Mouse (Mus musculus) midbrain, postnatal 0 days (tissue): ENCODE results near the gene Hps4. TPM values are rescaled to one million over a fixed set of nuclear protein-coding genes. Genes with fewer than 3 reads are reported as not detected.
A peak's percentile ranks its signal among the peaks of the same experiment; 100 is the strongest.

Experiments
- ATAC-seq: fragments of 200-750 bp; cut with Nextera tagmentation; 2 replicates; pipeline ENCODE4 v1.8.0; 2017; ENCODE audit warnings: moderate number of reproducible peaks, mild to moderate bottlenecking, moderate TSS enrichment, moderate library complexity; ENCODE audit not compliant: low FRiP score
- DNase-seq: peaks from one replicate; pipeline ENCODE4 v3.0.0-alpha.2; 2015; ENCODE audit warnings: low spot score
- H3K27ac ChIP-seq: fragments of 300-500 bp; sonication (generic); 2 replicates; pipeline ENCODE4 v1.5.1; 2014; ENCODE audit warnings: low read depth, mild to moderate bottlenecking, low read length, mixed read lengths
- H3K27me3 ChIP-seq: fragments of 300-500 bp; sonication (generic); 2 replicates; pipeline ENCODE4 v1.6.1; 2014; ENCODE audit warnings: low read length, control low read depth, mixed read lengths; ENCODE audit not compliant: insufficient read depth
- H3K36me3 ChIP-seq: fragments of 300-500 bp; sonication (generic); 2 replicates; pipeline ENCODE4 v1.6.1; 2014; ENCODE audit warnings: low read length, control low read depth, mixed read lengths; ENCODE audit not compliant: insufficient read depth
- H3K4me1 ChIP-seq: fragments of 300-500 bp; sonication (generic); 2 replicates; pipeline ENCODE4 v1.6.1; 2014; ENCODE audit warnings: mild to moderate bottlenecking, control low read depth, antibody characterized with exemption, low read length, mixed read lengths; ENCODE audit not compliant: insufficient read depth
- H3K4me2 ChIP-seq: fragments of 300-500 bp; sonication (generic); 2 replicates; pipeline ENCODE4 v1.6.1; 2014; ENCODE audit warnings: low read depth, mild to moderate bottlenecking, low read length, mixed read lengths; ENCODE audit not compliant: poor library complexity, severe bottlenecking
- H3K4me3 ChIP-seq: fragments of 300-500 bp; sonication (generic); 2 replicates; pipeline ENCODE4 v1.5.1; 2014; ENCODE audit warnings: low read depth, mild to moderate bottlenecking, low read length, moderate library complexity
- H3K9ac ChIP-seq: fragments of 300-500 bp; sonication (generic); replicated peaks from 2 replicates; pipeline ENCODE4 v1.6.1; 2014; ENCODE audit warnings: mild to moderate bottlenecking, low read length, moderate library complexity, mixed read lengths; ENCODE audit not compliant: poor library complexity, severe bottlenecking
- H3K9me3 ChIP-seq: fragments of 300-500 bp; sonication (generic); 2 replicates; pipeline ENCODE4 v1.6.1; 2016; ENCODE audit warnings: low read length, control low read depth
- CTCF ChIP-seq: IDR thresholded peaks from 2 replicates; pipeline ENCODE4 v1.5.1; 2016; ENCODE audit warnings: antibody characterized with exemption, mild to moderate bottlenecking
- WGBS: fragments of 180-500 bp; shearing (Covaris S2); extraction: QIAGEN DNeasy Blood & Tissue Kit; methylation state at CpG from one replicate; pipeline ENCODE4 v1.1.7; 2014; 5-methylcytosine and 5-hydroxymethylcytosine counted together
- polyA plus RNA-seq: library from polyadenylated mRNA; unstranded; fragments of >200 nt; fragmentation: Nextera tagmentation; extraction: Ambion mirVana; gene quantifications from 2 replicates; pipeline ENCODE4 v1.2.1, GENCODE M21; 2015
- total RNA-seq: library from RNA; depleted of rRNA; stranded (reverse); fragments of >200 nt; gene quantifications from 2 replicates; pipeline ENCODE4 v1.2.3, GENCODE M21; 2014

Hps4 gene
- total and polyA plus RNA-seq, 2 experiments from 2014 or later, result 34.9 to 36.1 TPM

DNA sequence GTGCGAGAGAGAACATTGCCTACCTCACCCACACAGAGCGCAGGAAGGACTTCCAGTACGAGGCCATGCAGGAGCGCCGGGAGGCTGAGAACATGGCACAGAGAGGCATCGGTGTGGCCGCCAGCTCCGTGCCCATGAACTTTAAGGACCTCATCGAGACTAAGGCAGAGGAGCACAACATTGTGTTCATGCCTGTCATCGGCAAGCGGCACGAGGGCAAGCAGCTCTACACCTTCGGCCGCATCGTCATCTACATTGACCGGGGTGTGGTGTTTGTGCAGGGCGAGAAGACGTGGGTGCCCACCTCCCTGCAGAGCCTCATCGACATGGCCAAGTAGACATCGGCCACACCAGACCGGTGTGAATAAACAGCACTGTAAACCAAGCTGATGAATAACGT, 5.9 kb upstream of the Hps4 start:
- Histone ChIP-seq H3K4me2 (no peak overlapping the region), H3K4me1 (no peaks in the 10 kb centered on the region), H3K9me3 (no peaks in the 10 kb centered on the region), H3K4me3 (no peak overlapping the region), H3K27ac (no peak overlapping the region), H3K9ac (no peak overlapping the region), H3K27me3 (no peaks in the 10 kb centered on the region), H3K36me3 (peaks cover 73% of the 10 kb centered on the region)
- ATAC-seq (no peak), DNase-seq (no peak)
- 95% methylated on average over 22 of the region's 22 CpGs for whole genome bisulfite sequencing
- TF ChIP-seq CTCF, result no peak

DNA sequence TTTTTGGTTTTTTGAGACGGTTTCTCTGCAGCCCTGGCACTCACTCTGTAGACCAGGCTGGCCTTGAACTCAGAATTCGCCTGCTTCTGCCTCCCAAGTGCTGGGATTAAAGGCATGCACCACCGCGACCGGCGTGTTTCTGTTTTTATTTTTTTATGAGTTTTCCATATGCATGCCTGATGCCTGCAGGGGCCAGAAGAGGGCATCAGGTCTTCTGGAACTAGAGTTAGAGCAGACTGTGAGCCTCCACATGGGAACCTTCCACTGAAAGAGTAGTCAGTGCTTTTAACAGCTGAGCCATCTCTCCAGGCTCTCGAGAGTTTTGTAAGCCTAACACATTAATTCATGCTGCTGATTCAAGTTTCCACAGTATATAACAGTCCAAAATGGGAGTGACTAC, 3.7 kb upstream of the Hps4 start:
- WGBS, result 54% methylated on average over 7 of the region's 7 CpGs
- peaks cover 51% of the 10 kb centered on the region for H3K36me3 ChIP-seq
- DNase-seq, result peak; percentile 23

DNA sequence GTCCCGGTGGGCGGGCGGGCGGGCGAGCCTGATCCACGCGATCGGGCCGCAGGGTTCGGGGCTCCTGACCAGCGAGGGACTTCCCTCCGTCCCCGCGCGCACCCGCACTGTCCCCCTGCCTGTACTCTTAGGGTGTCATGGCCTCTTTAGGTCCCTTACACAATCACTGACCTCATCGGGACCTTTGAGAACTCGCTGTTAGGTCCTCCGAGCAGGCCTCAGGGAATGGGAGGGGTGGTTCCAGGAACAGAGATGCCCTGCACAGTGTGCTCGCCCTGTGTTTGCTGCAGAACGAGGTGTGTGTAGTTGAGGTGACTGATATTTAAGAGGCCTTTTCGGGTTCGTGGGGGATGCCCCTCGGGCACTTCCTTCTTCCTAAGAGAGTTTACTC, 317 bp downstream of the Hps4 start:
- Histone ChIP-seq H3K4me1 (peaks cover 10% of the 10 kb centered on the region; the same call in 1 of the 2 replicates), H3K4me2 (peak overlapping the region; percentile 85), H3K36me3 (peaks cover 34% of the 10 kb centered on the region), H3K9me3 (no peaks in the 10 kb centered on the region), H3K27me3 (no peaks in the 10 kb centered on the region), H3K9ac (peak overlapping the region; percentile 82), H3K4me3 (peak overlapping the region; percentile 86), H3K27ac (peak overlapping the region; percentile 70)
- ATAC-seq, result peak; percentile 59
- WGBS, result 0% methylated on average over 17 of the region's 24 CpGs
- TF ChIP-seq CTCF, result no peak
- DNase-seq, result peak; percentile 25

More for the DNA sequence above, 3.7 kb upstream of the Hps4 start:
- no peak overlapping the region for H3K4me2 ChIP-seq
- H3K9ac ChIP-seq, result no peak overlapping the region
- TF ChIP-seq CTCF, result peak; percentile 48
- H3K9me3 ChIP-seq, result no peaks in the 10 kb centered on the region
- peaks cover 4% of the 10 kb centered on the region; the same call in 1 of the 2 replicates for H3K4me1 ChIP-seq
- H3K27ac ChIP-seq, result no peak overlapping the region
- no peak for ATAC-seq
- no peaks in the 10 kb centered on the region for H3K27me3 ChIP-seq
- H3K4me3 ChIP-seq, result no peak overlapping the region

DNA sequence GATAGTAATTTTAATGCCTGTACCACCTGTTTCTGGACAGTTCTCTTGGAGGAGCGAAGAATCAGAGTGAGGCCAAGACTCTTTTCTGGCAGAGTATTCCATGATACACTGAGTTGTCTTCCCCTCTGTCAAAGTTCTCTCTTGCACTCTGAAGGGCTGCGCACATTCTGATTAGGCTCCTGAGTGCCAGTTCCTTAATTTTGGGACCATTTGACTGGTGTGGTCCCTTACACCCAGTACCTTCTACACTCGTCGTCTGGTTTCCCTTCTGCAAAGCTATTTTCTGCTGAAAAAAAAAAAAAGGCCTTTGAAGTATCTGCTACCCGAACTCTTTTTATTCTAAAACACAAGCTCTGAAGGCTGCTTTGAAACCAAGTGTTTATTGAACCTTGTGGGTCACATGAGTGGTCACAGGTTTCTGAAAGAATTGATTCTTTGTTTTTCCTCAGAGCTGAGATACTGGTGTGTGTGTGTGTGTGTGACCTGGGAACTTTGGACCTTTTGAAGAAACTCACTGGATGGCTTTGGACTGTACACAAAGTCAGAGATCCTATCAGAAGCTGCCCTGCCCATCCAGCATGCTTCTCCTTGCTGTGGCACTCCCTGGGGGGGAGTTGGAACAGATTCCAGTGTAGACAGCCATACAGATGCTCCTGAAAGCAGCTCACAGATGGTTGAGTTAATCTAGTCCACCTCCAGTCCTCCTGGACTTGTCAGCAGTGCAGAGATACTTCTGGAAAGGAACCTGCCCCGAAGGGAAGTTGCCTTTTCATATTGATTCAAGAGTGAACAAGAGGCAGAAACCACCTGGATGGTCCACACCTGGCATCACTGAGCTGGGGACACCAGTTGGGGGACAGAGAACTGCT, 1.4 kb downstream of the Hps4 start:
- no peaks in the 10 kb centered on the region for H3K9me3 ChIP-seq
- H3K4me2 ChIP-seq, result 0 out of 2 replicates have a peak overlapping the region, but pooled peaks have one; percentile 85
- no peaks in the 10 kb centered on the region for H3K27me3 ChIP-seq
- peak overlapping the region; percentile 29; the same call in 1 of the 2 replicates for H3K9ac ChIP-seq
- H3K27ac ChIP-seq, result no peak overlapping the region
- ATAC-seq, result no peak
- TF ChIP-seq CTCF, result no peak
- WGBS, result 79% methylated on average over 6 of the region's 6 CpGs
- H3K4me3 ChIP-seq, result no peak overlapping the region
- H3K4me1 ChIP-seq, result peaks cover 10% of the 10 kb centered on the region; the same call in 1 of the 2 replicates
- peaks cover 30% of the 10 kb centered on the region for H3K36me3 ChIP-seq
- DNase-seq, result no peak

DNA sequence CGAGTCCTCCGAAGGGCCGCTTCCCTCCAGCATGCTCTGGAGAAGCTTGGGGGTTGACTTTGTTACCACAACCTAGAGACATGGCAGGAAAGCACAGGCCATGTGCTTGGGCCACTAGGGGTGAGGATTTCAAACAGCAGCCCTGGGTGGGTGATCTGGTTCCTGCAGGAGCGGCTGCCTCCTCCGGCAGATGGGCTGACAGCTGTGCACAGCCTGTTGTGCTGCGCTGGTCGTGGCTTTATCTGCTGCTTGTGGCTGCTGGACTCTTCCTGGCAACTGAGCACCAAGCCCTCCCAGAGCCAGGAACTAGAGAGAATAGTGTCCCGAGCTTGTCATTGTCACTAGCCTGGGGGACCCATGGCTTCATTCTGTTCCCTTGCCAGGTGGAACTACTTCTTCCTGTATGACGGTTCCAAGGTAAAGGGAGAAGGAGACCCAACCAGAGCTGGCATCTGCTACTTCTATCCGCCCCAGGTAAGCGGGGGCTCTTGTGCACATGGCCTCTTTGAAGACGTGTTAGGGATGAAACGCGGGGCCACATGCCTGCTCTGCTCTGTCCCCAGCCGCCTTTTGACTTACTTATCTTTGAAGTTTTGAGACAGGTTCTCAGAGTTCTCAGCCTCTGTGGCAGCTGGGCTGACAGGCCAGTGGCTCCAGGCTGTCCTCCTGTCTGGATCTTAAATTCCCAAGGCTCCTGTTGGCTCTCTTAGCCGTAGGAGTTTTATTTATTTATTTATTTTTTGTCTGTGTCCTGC, 3.5 kb downstream of the Hps4 start:
- DNase-seq, result no peak
- no peak for TF ChIP-seq CTCF
- ATAC-seq, result no peak
- peaks cover 45% of the 10 kb centered on the region for H3K36me3 ChIP-seq
- H3K9me3 ChIP-seq, result no peaks in the 10 kb centered on the region
- H3K27ac ChIP-seq, result no peak overlapping the region
- no peaks in the 10 kb centered on the region for H3K27me3 ChIP-seq
- H3K4me3 ChIP-seq, result no peak overlapping the region
- no peak overlapping the region for H3K4me2 ChIP-seq
- H3K4me1 ChIP-seq, result peaks cover 10% of the 10 kb centered on the region; the same call in 1 of the 2 replicates
- WGBS, result 83% methylated on average over 16 of the region's 16 CpGs
- H3K9ac ChIP-seq, result no peak overlapping the region
